Mouse (Mus musculus) lung, postnatal 0 days (tissue): ENCODE measurements around the gene Ero1lb. TPM values are rescaled to one million over a fixed set of nuclear protein-coding genes. Genes with fewer than 3 reads are reported as not detected.

Experiments used
- ATAC-seq: fragments of 200-750 bp; cut with Nextera tagmentation; 2 replicates; pipeline ENCODE4 v1.8.0; 2017; ENCODE audit warnings: moderate library complexity
- DNase-seq: peaks from one replicate; pipeline ENCODE4 v3.0.0-alpha.2; 2016; ENCODE audit warnings: low spot score
- H3K27ac ChIP-seq: fragments of 300-500 bp; sonication (generic); 2 replicates; pipeline ENCODE4 v1.5.1; 2014; ENCODE audit warnings: antibody characterized with exemption, mild to moderate bottlenecking, low read length, mixed read lengths
- H3K27me3 ChIP-seq: fragments of 300-500 bp; sonication (generic); replicated peaks from 2 replicates; pipeline ENCODE4 v1.6.1; 2014; ENCODE audit warnings: low read length, mixed read lengths; ENCODE audit not compliant: insufficient read depth
- H3K36me3 ChIP-seq: fragments of 300-500 bp; sonication (generic); 2 replicates; pipeline ENCODE4 v1.6.1; 2014; ENCODE audit warnings: low read length, mixed read lengths; ENCODE audit not compliant: insufficient read depth
- H3K4me1 ChIP-seq: fragments of 300-500 bp; sonication (generic); 2 replicates; pipeline ENCODE4 v1.6.1; 2014; ENCODE audit warnings: antibody characterized with exemption, low read depth, low read length, mixed read lengths; ENCODE audit not compliant: insufficient read depth
- H3K4me2 ChIP-seq: fragments of 300-500 bp; sonication (generic); replicated peaks from 2 replicates; pipeline ENCODE4 v1.6.1; 2014; ENCODE audit warnings: low read depth, mild to moderate bottlenecking, low read length, moderate library complexity, mixed read lengths
- H3K4me3 ChIP-seq: fragments of 300-500 bp; sonication (generic); 2 replicates; pipeline ENCODE4 v1.5.1; 2014; ENCODE audit warnings: low read depth, low read length
- H3K9ac ChIP-seq: fragments of 300-500 bp; sonication (generic); replicated peaks from 2 replicates; pipeline ENCODE4 v1.6.1; 2014; ENCODE audit warnings: low read depth, mild to moderate bottlenecking
- H3K9me3 ChIP-seq: fragments of 300-500 bp; sonication (generic); 2 replicates; pipeline ENCODE4 v1.6.1; 2016; ENCODE audit warnings: low read length, mixed read lengths
- CTCF ChIP-seq: IDR thresholded peaks from 2 replicates; pipeline ENCODE4 v1.5.1; 2016; ENCODE audit warnings: antibody characterized with exemption, mild to moderate bottlenecking
- EP300 ChIP-seq: IDR thresholded peaks from 2 replicates; pipeline ENCODE4 v1.6.1; 2016; ENCODE audit warnings: antibody characterized with exemption, mild to moderate bottlenecking, control low read depth
- WGBS: fragments of 180-500 bp; shearing (Covaris S2); extraction: QIAGEN DNeasy Blood & Tissue Kit; methylation state at CpG from one replicate; pipeline ENCODE4 v1.1.7; 2014; 5-methylcytosine and 5-hydroxymethylcytosine counted together
- polyA plus RNA-seq: library from polyadenylated mRNA; unstranded; fragments of >200 nt; fragmentation: Nextera tagmentation; extraction: Ambion mirVana; gene quantifications from 2 replicates; pipeline ENCODE4 v1.2.1, GENCODE M21; 2015

Ero1lb gene
- 7.9 and 9.2 TPM in 2 replicates for polyA plus RNA-seq

DNA sequence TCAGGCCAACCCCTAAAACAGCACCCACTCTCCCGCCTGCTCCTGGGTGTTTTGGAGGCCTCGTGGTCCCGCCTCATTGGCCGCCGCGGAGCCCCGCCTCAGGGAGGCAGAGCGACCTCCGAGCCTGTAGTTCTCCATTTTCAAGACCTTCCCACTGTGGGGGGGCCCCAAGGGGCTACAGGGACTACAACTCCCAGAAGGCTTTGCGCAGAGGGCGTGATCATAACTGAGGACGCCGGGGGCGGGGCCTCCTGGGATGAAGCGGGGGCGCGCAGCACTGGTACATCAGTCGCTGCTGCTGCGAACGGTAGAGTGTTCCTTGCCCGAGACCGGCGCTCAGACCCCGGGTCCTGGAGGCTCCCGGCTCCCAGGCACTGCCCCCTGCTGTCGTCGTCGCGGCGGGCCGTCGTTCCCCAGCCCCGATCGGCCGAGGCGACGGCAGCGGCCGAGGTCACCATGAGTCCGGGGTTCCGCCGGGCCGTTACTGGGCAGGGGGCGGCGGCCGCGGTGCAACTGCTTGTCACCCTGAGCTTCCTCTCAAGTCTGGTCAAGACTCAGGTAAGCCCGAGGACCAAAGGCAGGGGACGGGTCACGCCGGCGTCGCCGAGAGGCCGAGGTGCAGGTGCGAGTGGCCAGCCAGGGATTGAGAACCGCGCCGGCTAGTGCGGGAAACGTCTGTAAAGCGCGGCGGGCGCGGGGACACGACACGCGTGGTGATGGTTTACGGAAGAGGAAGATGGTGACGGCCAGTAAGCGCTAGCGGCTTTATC is at the start of gene Ero1lb:
Gene Ero1lb (plus strand): TSS at position 254 of the 770 bp plus-strand sequence.
- no peaks in the 10 kb centered on the region for H3K27me3 ChIP-seq
- H3K9ac ChIP-seq, result peak within 1 kb of the TSS; percentile 41; the same call in 1 of the 2 replicates
- 0 out of 2 replicates have a peak, but pooled peaks cover 2% of the 10 kb centered on the region for H3K4me1 ChIP-seq
- no peaks in the 10 kb centered on the region for H3K9me3 ChIP-seq
- H3K4me2 ChIP-seq, result peak within 1 kb of the TSS; percentile 95
- TF ChIP-seq EP300 (0 out of 2 replicates have a peak, but pooled peaks have one; percentile 17), CTCF (peak; percentile 52)
- under 1% methylated on average over 69 of the region's 73 CpGs for WGBS
- ATAC-seq, result peak; percentile 100
- no peak within 1 kb of the TSS for H3K27ac ChIP-seq
- H3K4me3 ChIP-seq, result peak within 1 kb of the TSS; percentile 70
- DNase-seq, result peak; percentile 98
- no peaks in the 10 kb centered on the region for H3K36me3 ChIP-seq

DNA sequence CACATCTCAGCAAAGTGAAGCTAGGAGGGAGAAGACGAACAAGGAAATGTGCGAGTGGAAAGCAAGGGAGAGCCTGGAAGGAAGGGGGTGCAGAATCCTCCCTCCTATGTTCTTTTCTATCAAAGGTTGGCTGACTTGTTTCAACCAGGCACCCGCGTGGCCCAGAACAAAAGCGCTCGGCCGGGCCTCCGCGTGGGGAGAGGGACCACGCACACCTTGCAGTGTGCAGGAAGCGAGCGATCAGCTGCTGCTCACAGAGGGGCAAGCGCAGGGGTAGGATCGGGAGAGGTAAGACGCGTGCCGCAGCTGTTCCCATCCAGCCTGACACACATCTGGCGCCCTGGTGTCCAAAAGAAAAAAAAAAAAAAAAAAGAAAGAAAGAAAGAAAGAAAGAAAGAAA is 46.3 kb upstream of the Ero1lb start:
- Histone ChIP-seq H3K27me3 (no peaks in the 10 kb centered on the region), H3K36me3 (no peaks in the 10 kb centered on the region), H3K9ac (no peak overlapping the region), H3K4me1 (no peaks in the 10 kb centered on the region), H3K27ac (no peak overlapping the region), H3K4me3 (peak overlapping the region; percentile 50), H3K9me3 (no peaks in the 10 kb centered on the region), H3K4me2 (peak overlapping the region; percentile 96)
- DNase-seq, result no peak
- ATAC-seq, result no peak
- TF ChIP-seq EP300 (no peak), CTCF (no peak)
- WGBS, result 3% methylated on average over 18 of the region's 18 CpGs

DNA sequence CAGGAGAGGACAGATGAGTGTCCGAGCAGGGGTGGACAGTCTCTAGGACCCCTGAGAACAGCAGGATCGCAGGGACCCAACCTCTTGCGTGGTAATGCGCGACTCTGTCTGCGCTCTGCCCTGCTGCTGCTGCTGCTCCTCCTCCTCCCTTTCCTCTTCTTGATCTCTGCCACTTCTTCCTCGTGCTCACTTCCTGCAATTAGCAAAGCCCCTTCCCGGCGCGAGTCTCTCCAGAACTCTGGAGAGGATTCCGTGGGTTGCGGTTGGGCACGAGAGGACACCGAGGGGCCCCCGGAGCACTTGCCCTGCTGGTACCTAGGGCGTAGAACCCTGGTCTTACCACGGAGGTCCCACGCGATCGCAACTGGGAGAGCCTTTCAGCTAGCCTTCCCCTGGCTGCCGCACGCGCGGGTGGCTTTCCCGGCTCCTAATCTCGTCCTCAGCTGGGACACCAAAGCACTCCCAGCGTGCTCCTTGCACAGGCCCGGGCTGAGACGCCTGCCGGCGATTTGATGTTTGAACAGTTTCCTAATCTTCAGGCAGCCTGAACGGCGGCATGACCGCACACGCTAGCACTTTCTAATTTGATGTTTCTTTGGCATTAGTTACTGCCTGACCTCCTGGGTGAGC is 45.6 kb upstream of the Ero1lb start, which contains the start of gene Edaradd:
Gene Edaradd (minus strand): TSS at position 484 of the 630 bp plus-strand sequence.
- no peak within 1 kb of the TSS for H3K27ac ChIP-seq

DNA sequence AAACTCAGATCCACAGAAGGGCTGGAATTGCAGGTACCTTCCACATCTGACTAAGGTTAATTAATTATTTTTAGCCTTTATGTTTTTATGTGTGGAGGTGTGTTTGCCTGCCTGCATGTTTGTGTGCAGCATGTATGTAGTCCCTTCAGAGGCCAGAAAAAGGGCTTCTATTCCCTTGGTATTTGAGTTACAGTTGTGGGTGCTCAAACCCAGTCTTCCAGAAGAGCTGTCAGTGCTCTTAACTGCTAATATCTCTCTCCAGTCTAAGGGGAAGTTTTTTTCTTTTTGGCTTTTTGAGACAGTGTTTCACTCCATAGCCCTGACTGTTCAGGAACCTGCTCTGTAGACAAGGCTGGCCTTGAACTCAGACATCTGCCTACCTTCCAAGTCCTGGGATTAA is 43.3 kb upstream of the Ero1lb start:
- Histone ChIP-seq H3K9ac (no peak overlapping the region), H3K27me3 (no peaks in the 10 kb centered on the region), H3K4me1 (no peaks in the 10 kb centered on the region), H3K27ac (no peak overlapping the region), H3K4me2 (no peak overlapping the region), H3K36me3 (no peaks in the 10 kb centered on the region), H3K4me3 (no peak overlapping the region), H3K9me3 (no peaks in the 10 kb centered on the region)
- DNase-seq (no peak), ATAC-seq (no peak)
- TF ChIP-seq CTCF (no peak), EP300 (no peak)

More for the DNA sequence above, 45.6 kb upstream of the Ero1lb start, which contains the start of gene Edaradd:
- TF ChIP-seq EP300 (no peak), CTCF (peak; percentile 63)
- Histone ChIP-seq H3K36me3 (no peaks in the 10 kb centered on the region), H3K4me3 (peak within 1 kb of the TSS; percentile 50), H3K9ac (peak within 1 kb of the TSS; percentile 30), H3K4me1 (no peaks in the 10 kb centered on the region), H3K4me2 (peak within 1 kb of the TSS; percentile 96), H3K27me3 (no peaks in the 10 kb centered on the region), H3K9me3 (no peaks in the 10 kb centered on the region)
- DNase-seq, result peak; percentile 72
- ATAC-seq, result peak; percentile 83
- WGBS, result 1% methylated on average over 35 of the region's 35 CpGs

DNA sequence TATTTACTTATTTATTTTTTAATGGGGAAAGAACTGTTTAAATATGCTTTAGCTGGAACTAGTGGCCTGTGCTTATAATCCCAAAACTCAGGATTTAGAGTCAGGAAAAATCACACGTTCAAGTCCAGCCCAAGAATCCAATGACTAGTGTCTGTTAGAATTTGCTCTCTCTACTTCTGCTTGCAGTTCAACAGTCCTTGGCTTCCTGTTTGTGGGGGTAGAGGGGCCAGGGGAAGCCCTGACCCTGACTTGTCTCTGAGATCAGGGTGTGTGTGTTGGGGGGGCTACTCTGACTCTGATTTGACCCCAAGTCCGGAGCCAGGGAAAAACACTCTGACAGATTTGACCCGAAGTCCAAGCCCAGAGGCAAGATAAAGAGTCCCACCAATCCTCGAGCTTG is 40.0 kb upstream of the Ero1lb start:
- Histone ChIP-seq H3K4me3 (no peak overlapping the region), H3K27ac (no peak overlapping the region), H3K4me2 (no peak overlapping the region), H3K9ac (no peak overlapping the region), H3K36me3 (no peaks in the 10 kb centered on the region), H3K9me3 (no peaks in the 10 kb centered on the region), H3K27me3 (no peaks in the 10 kb centered on the region), H3K4me1 (no peaks in the 10 kb centered on the region)
- no peak for TF ChIP-seq EP300
- ATAC-seq (no peak), DNase-seq (no peak)
- WGBS, result 80% methylated on average over 4 of the region's 4 CpGs

DNA sequence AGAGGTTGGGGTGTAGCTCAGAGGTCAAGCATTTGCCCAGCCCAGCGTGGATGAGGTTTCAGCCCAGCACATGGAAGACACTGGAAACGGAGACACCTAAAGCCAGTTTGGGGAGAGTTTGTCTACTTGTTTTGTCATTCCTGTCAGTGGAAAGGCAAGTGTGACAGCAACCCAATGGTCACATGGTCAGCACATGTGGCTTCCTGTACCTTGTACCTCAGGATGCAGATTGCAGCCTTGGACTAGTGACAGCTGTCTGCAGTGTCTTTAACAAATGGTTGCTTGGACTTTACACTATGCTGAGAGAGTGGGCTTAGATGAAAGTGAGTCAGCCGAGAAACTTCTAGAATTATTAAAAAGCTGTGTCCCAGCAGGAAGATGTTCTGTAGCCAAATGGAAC is 31.0 kb upstream of the Ero1lb start:
- H3K4me3 ChIP-seq, result no peak overlapping the region
- no peak overlapping the region for H3K4me2 ChIP-seq
- H3K27ac ChIP-seq, result no peak overlapping the region
- no peak overlapping the region for H3K9ac ChIP-seq
- H3K27me3 ChIP-seq, result no peaks in the 10 kb centered on the region
- no peak for TF ChIP-seq CTCF
- no peak for TF ChIP-seq EP300
- ATAC-seq, result no peak
- H3K36me3 ChIP-seq, result no peaks in the 10 kb centered on the region
- H3K9me3 ChIP-seq, result no peaks in the 10 kb centered on the region
- DNase-seq, result no peak
- WGBS, result 65% methylated on average over 3 of the region's 3 CpGs
- no peaks in the 10 kb centered on the region for H3K4me1 ChIP-seq
